Mouse (Mus musculus) megakaryocyte, embryonic 14.5 days (primary cell): ENCODE measurements around the gene Rfx3.

Source experiments
- FLI1 ChIP-seq: IDR thresholded peaks from 2 replicates; pipeline ENCODE4 v1.6.1; 2012; ENCODE audit warnings: low read length, inconsistent platforms, mixed read lengths
- GATA1 ChIP-seq: IDR thresholded peaks from 3 replicates; pipeline ENCODE4 v1.6.1; 2012; ENCODE audit warnings: mixed read lengths, low read length, inconsistent platforms, borderline replicate concordance

GRCm38 (mm10) chr19:27838635-27839034 lies 172.3 kb downstream of the Rfx3 start:
- TF ChIP-seq GATA1, result no peak
- no peak for TF ChIP-seq FLI1
